Mouse (Mus musculus) MEL (cell line): ENCODE measurements around the gene Rab11fip4. TPM values are rescaled to one million over a fixed set of nuclear protein-coding genes. Genes with fewer than 3 reads are reported as not detected.

Source experiments
- DNase-seq: peaks from one replicate; pipeline ENCODE4 v3.0.0; 2011; ENCODE audit warnings: low read depth, low spot score
- H3K27ac ChIP-seq: 2 replicates; pipeline ENCODE4 v1.5.1; 2012; ENCODE audit warnings: low read depth, mild to moderate bottlenecking, control low read depth, low read length, moderate library complexity; ENCODE audit not compliant: control insufficient read depth
- H3K27me3 ChIP-seq, 2 experiments: fragments of 150-350 bp in 1 of 2; sonication (generic) in 1 of 2; 2 replicates each; pipeline ENCODE4 v1.6.1; 2012; ENCODE audit warnings: low read length in 2 of 2, mild to moderate bottlenecking in 2 of 2, improper control_type of control experiment in 1 of 2, moderate library complexity in 1 of 2; ENCODE audit not compliant: insufficient read depth in 2 of 2, control insufficient read depth in 1 of 2
- H3K36me3 ChIP-seq, 2 experiments: 2 replicates each; pipeline ENCODE4 v1.6.1; 2012 to 2014; ENCODE audit warnings: low read length in 2 of 2, improper control_type of control experiment in 1 of 2, inconsistent platforms in 1 of 2, mild to moderate bottlenecking in 1 of 2; ENCODE audit not compliant: insufficient read depth in 2 of 2, control insufficient read depth in 1 of 2
- H3K4me1 ChIP-seq, 2 experiments: fragments of 150-350 bp in 1 of 2; sonication (generic) in 1 of 2; 2 replicates each; pipeline ENCODE4 v1.6.1; 2012; ENCODE audit warnings: low read length in 2 of 2, improper control_type of control experiment in 1 of 2, mild to moderate bottlenecking in 1 of 2; ENCODE audit not compliant: insufficient read depth in 2 of 2, control insufficient read depth in 1 of 2
- H3K4me3 ChIP-seq, 2 experiments: fragments of 150-350 bp in 1 of 2; sonication (generic) in 1 of 2; 2 replicates each; pipeline ENCODE4 v1.5.1; 2012; ENCODE audit warnings: low read depth in 2 of 2, low read length in 2 of 2, mild to moderate bottlenecking in 2 of 2, moderate library complexity in 2 of 2, control low read depth in 1 of 2, improper control_type of control experiment in 1 of 2; ENCODE audit not compliant: control insufficient read depth in 1 of 2, insufficient read depth in 1 of 2
- H3K79me2 ChIP-seq: 2 replicates; pipeline ENCODE4 v1.6.1; 2012; ENCODE audit warnings: mild to moderate bottlenecking, low read length, moderate library complexity; ENCODE audit not compliant: control insufficient read depth, poor library complexity, insufficient read depth
- H3K9ac ChIP-seq: 2 replicates; pipeline ENCODE4 v1.6.1; 2012; ENCODE audit warnings: low read depth, mild to moderate bottlenecking, control low read depth, low read length, moderate library complexity; ENCODE audit not compliant: control insufficient read depth, poor library complexity, severe bottlenecking
- H3K9me3 ChIP-seq: fragments of 150-350 bp; sonication (generic); replicated peaks from 2 replicates; pipeline ENCODE4 v1.6.1; 2012; ENCODE audit warnings: mild to moderate bottlenecking, low read length, improper control_type of control experiment, moderate library complexity; ENCODE audit not compliant: insufficient read depth
- CHD1 ChIP-seq: IDR thresholded peaks from 2 replicates; pipeline ENCODE4 v1.6.1; 2012; ENCODE audit warnings: low read depth, mild to moderate bottlenecking, inconsistent platforms, low read length, improper control_type of control experiment
- CTCF ChIP-seq, 3 experiments: IDR thresholded peaks in 2 of 3; conservative IDR thresholded peaks in 1 of 3; 2 replicates each; pipeline ENCODE4 v1.5.1; 2011 to 2012; ENCODE audit warnings: low read length in 3 of 3, low read depth in 2 of 3, mild to moderate bottlenecking in 2 of 3, improper control_type of control experiment in 1 of 3, inconsistent platforms in 1 of 3, mixed read lengths in 1 of 3, moderate library complexity in 1 of 3; ENCODE audit not compliant: control insufficient read depth in 1 of 3, insufficient read depth in 1 of 3, poor library complexity in 1 of 3, severe bottlenecking in 1 of 3
- ELF1 ChIP-seq: IDR thresholded peaks from 2 replicates; pipeline ENCODE4 v1.6.1; 2014; ENCODE audit warnings: low read depth, mild to moderate bottlenecking, inconsistent platforms, low read length, improper control_type of control experiment, moderate library complexity
- EP300 ChIP-seq, 2 experiments: IDR thresholded peaks; 2 replicates each; pipeline ENCODE4 v1.6.1; 2011; ENCODE audit warnings: improper control_type of control experiment in 2 of 2, low read length in 2 of 2, low read depth in 1 of 2, mild to moderate bottlenecking in 1 of 2
- ETS1 ChIP-seq: IDR thresholded peaks from 2 replicates; pipeline ENCODE4 v1.6.1; 2012; ENCODE audit warnings: low read depth, mild to moderate bottlenecking, inconsistent platforms, low read length, improper control_type of control experiment, moderate library complexity
- GABPA ChIP-seq: IDR thresholded peaks from 2 replicates; pipeline ENCODE4 v1.6.1; 2012; ENCODE audit warnings: low read depth, mild to moderate bottlenecking, inconsistent platforms, low read length, improper control_type of control experiment, moderate library complexity
- JUND ChIP-seq: IDR thresholded peaks from 2 replicates; pipeline ENCODE4 v1.6.1; 2011; ENCODE audit warnings: low read depth, mild to moderate bottlenecking, improper control_type of control experiment, low read length
- KAT2A ChIP-seq: conservative IDR thresholded peaks from 2 replicates; pipeline ENCODE4 v1.6.1; 2012; ENCODE audit warnings: low read depth, low read length, improper control_type of control experiment, inconsistent platforms
- MEF2A ChIP-seq: IDR thresholded peaks from 2 replicates; pipeline ENCODE4 v1.6.1; 2014; ENCODE audit warnings: low read depth, mild to moderate bottlenecking, inconsistent platforms, low read length, improper control_type of control experiment; ENCODE audit not compliant: poor library complexity, insufficient replicate concordance, severe bottlenecking; ENCODE audit errors: extremely low read depth
- MYB ChIP-seq: IDR thresholded peaks from 2 replicates; pipeline ENCODE4 v1.6.1; 2011; ENCODE audit warnings: mild to moderate bottlenecking, low read depth, low read length, improper control_type of control experiment
- NELFE ChIP-seq: IDR thresholded peaks from 2 replicates; pipeline ENCODE4 v1.6.1; 2011; ENCODE audit warnings: low read depth, low read length, improper control_type of control experiment
- POLR2A ChIP-seq, 2 experiments: IDR thresholded peaks; 2 replicates each; pipeline ENCODE4 v1.6.1; 2011 to 2012; ENCODE audit warnings: low read length in 2 of 2, mild to moderate bottlenecking in 2 of 2, control low read depth in 1 of 2, improper control_type of control experiment in 1 of 2, low read depth in 1 of 2, moderate library complexity in 1 of 2; ENCODE audit not compliant: control insufficient read depth in 1 of 2, insufficient read depth in 1 of 2, poor library complexity in 1 of 2
- POLR2AphosphoS2 ChIP-seq: IDR thresholded peaks from 2 replicates; pipeline ENCODE4 v1.6.1; 2011; ENCODE audit warnings: low read length, improper control_type of control experiment
- RCOR1 ChIP-seq: IDR thresholded peaks from 2 replicates; pipeline ENCODE4 v1.6.1; 2012; ENCODE audit warnings: low read depth, mild to moderate bottlenecking, inconsistent platforms, low read length, improper control_type of control experiment
- TAL1 ChIP-seq: IDR thresholded peaks from 2 replicates; pipeline ENCODE4 v1.6.1; 2012; ENCODE audit warnings: mild to moderate bottlenecking, inconsistent platforms, low read length, moderate library complexity, mixed read lengths
- TBP ChIP-seq: IDR thresholded peaks from 2 replicates; pipeline ENCODE4 v1.8.0; 2011; ENCODE audit warnings: low read depth, low read length, improper control_type of control experiment
- TCF12 ChIP-seq: IDR thresholded peaks from 2 replicates; pipeline ENCODE4 v1.6.1; 2014; ENCODE audit warnings: low read depth, mild to moderate bottlenecking, inconsistent platforms, low read length, improper control_type of control experiment, moderate library complexity
- ZKSCAN1 ChIP-seq: IDR thresholded peaks from 2 replicates; pipeline ENCODE4 v1.6.1; 2012; ENCODE audit warnings: low read depth, mild to moderate bottlenecking, inconsistent platforms, low read length, improper control_type of control experiment, moderate library complexity
- ZMIZ1 ChIP-seq: IDR thresholded peaks from 2 replicates; pipeline ENCODE4 v1.6.1; 2012; ENCODE audit warnings: low read depth, mild to moderate bottlenecking, inconsistent platforms, low read length, improper control_type of control experiment, moderate library complexity
- ZNF384 ChIP-seq: IDR thresholded peaks from 2 replicates; pipeline ENCODE4 v1.6.1; 2012; ENCODE audit warnings: low read depth, mild to moderate bottlenecking, inconsistent platforms, low read length, improper control_type of control experiment
- polyA plus RNA-seq, 2 experiments: library from polyadenylated mRNA; stranded (reverse) in 1 of 2; unstranded in 1 of 2; fragments of >175 nt in 1 of 2; fragments of >200 nt in 1 of 2; gene quantifications; 2 replicates each; pipeline versions ENCODE4 v1.2.1 to v1.2.4; 2012; ENCODE audit warnings: low replicate concordance in 2 of 2, low read depth in 1 of 2; ENCODE audit not compliant: insufficient read length in 2 of 2, insufficient read depth in 1 of 2, missing spikeins in 1 of 2
- total RNA-seq: library from RNA; depleted of rRNA; stranded (reverse); fragments of 300-350 nt; gene quantifications from 2 replicates; pipeline ENCODE4 v1.2.3, GENCODE M21; 2012

Rab11fip4 gene
- total and polyA plus RNA-seq, 3 experiments: under 0.01 to 0.03 TPM; not detected in 1

- H3K27ac ChIP-seq: no peak overlapping the region
These were observed 147.9 kb downstream of the Rab11fip4 start for GRCm38 (mm10) chr11:79738725-79739558.

GRCm38 (mm10) chr11:79740740-79741512, 149.9 kb downstream of the Rab11fip4 start:
- no peak overlapping the region for H3K4me3 ChIP-seq
- TF ChIP-seq KAT2A: no peak
- TF ChIP-seq TAL1: no peak
- no peak for TF ChIP-seq POLR2AphosphoS2
- no peak for TF ChIP-seq ZMIZ1
- TF ChIP-seq ZKSCAN1: no peak
- TF ChIP-seq GABPA: no peak
- TF ChIP-seq, all 39 proteins: peak for 0
- Histone ChIP-seq H3K4me1 (no peaks in the 10 kb centered on the region), H3K36me3 (no peaks in the 10 kb centered on the region), H3K79me2 (no peaks in the 10 kb centered on the region), H3K9me3 (no peaks in the 10 kb centered on the region), H3K27me3 (peaks cover 0 to 1% of the 10 kb centered on the region in 2 experiments; a peak in 1 of 4 replicates), H3K27ac (no peak overlapping the region), H3K9ac (no peak overlapping the region)
- DNase-seq: no peak

More at GRCm38 (mm10) chr11:79738725-79739558, 147.9 kb downstream of the Rab11fip4 start:
- no peak overlapping the region for H3K4me3 ChIP-seq
- no peaks in the 10 kb centered on the region for H3K79me2 ChIP-seq
- DNase-seq: no peak
- no peak overlapping the region for H3K9ac ChIP-seq
- H3K36me3 ChIP-seq: no peaks in the 10 kb centered on the region
- no peaks in the 10 kb centered on the region for H3K4me1 ChIP-seq
- H3K27me3 ChIP-seq: peaks cover 0 to 1% of the 10 kb centered on the region in 2 experiments; a peak in 1 of 4 replicates
- TF ChIP-seq MEF2A: no peak
- no peak for TF ChIP-seq TCF12
- no peak for TF ChIP-seq POLR2AphosphoS2
- no peak for TF ChIP-seq ZNF384
- no peak for TF ChIP-seq TBP
- TF ChIP-seq RCOR1: no peak
- no peak for TF ChIP-seq ETS1
- TF ChIP-seq KAT2A: no peak
- no peak for TF ChIP-seq CHD1
- no peak for TF ChIP-seq MYB
- no peak for TF ChIP-seq NELFE
- TF ChIP-seq GABPA: no peak
- no peak for TF ChIP-seq CTCF (IDR thresholded peaks at IDR 0.05 in 2 of 3, conservative IDR thresholded peaks at IDR 0.05 in 1 of 3; ENCODE audit: control insufficient read depth in 1 of 3, insufficient read depth in 1 of 3, low read depth in 2 of 3, low read length in 3 of 3, poor library complexity in 1 of 3, severe bottlenecking in 1 of 3)
- no peak for TF ChIP-seq POLR2A (IDR thresholded peaks at IDR 0.05; ENCODE audit: control insufficient read depth in 1 of 2, insufficient read depth in 1 of 2, low read depth in 1 of 2, low read length in 2 of 2, poor library complexity in 1 of 2)
- no peak for TF ChIP-seq ELF1
- no peak for TF ChIP-seq EP300 (IDR thresholded peaks at IDR 0.05; ENCODE audit: low read depth in 1 of 2, low read length in 2 of 2)
- no peak for TF ChIP-seq JUND
- H3K9me3 ChIP-seq: no peaks in the 10 kb centered on the region
